Mouse (Mus musculus): ENCODE measurements at regions not wholly inside any gene's neighbourhood (a gene's known extent, or its start where the extent isn't known, plus 50 kb on each side); places are given as distances from the start of the nearest gene placed in this dataset.
"Not testable (repeated sequence)": the region's sequence is repeated elsewhere in the genome, so short reads cannot be mapped to it uniquely, and the experiment has no call there.

- Histone ChIP-seq H3K36me3 (ENCODE audit: control insufficient read depth, insufficient read depth, low read length) (no peaks in the 10 kb centered on the region), H3K9ac (replicated peaks; ENCODE audit: low read length) (no peak overlapping the region), H3K27ac (replicated peaks; ENCODE audit: low read depth, low read length) (no peak overlapping the region), H3K9me3 (ENCODE audit: control insufficient read depth, low read length) (no peaks in the 10 kb centered on the region), H3K27me3 (ENCODE audit: control insufficient read depth, insufficient read depth, low read length) (no peaks in the 10 kb centered on the region), H3K4me3 (replicated peaks; ENCODE audit: low read depth, low read length) (no peak overlapping the region), H3K4me2 (ENCODE audit: low read length) (no peak overlapping the region), H3K4me1 (ENCODE audit: control insufficient read depth, insufficient read depth, low read length) (no peaks in the 10 kb centered on the region)
- WGBS = 69% methylated on average over 2 of the region's 2 CpGs
- DNase-seq (no peak), ATAC-seq (ENCODE audit: low FRiP score, low TSS enrichment) (no peak; the same call in 1 of the 2 replicates)
Observed at GRCm38 (mm10) chr14:74250021-74250420, 390.6 kb upstream of the Htr2a start.

- ATAC-seq (ENCODE audit: low FRiP score, low TSS enrichment) = no peak
- DNase-seq = no peak
- Histone ChIP-seq H3K27ac (replicated peaks; ENCODE audit: low read depth, low read length) (no peak overlapping the region), H3K9me3 (ENCODE audit: control insufficient read depth, low read length) (no peaks in the 10 kb centered on the region), H3K4me2 (ENCODE audit: low read length) (no peak overlapping the region), H3K4me3 (replicated peaks; ENCODE audit: low read depth, low read length) (no peak overlapping the region), H3K9ac (replicated peaks; ENCODE audit: low read length) (no peak overlapping the region), H3K36me3 (ENCODE audit: control insufficient read depth, insufficient read depth, low read length) (no peaks in the 10 kb centered on the region), H3K4me1 (ENCODE audit: control insufficient read depth, insufficient read depth, low read length) (no peaks in the 10 kb centered on the region), H3K27me3 (ENCODE audit: control insufficient read depth, insufficient read depth, low read length) (no peaks in the 10 kb centered on the region)
- WGBS = 74% methylated on average over 10 of the region's 10 CpGs
Observed at GRCm38 (mm10) chr14:74252189-74253145, 388.2 kb upstream of the Htr2a start.

DNA sequence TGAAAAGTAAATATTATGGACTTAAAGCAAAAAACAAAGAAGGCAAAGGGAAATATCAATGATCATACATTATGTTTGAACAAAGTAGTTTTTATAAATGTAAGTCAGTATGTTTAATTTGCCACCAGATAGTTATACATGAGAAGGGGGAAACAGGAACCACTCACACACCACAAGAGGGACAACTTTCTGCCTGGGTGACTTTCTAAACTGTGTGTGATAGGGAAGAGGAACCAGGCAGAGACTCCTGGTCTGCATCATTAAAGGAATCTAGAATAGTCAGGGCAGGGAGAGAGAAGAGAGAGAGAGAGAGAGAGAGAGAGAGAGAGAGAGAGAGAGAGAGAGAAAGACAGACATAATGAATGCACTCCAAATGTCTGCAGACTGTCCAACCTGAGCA is 385.6 kb upstream of the Htr2a start:
- no peak for ATAC-seq (ENCODE audit: low FRiP score, low TSS enrichment)
- Histone ChIP-seq H3K9ac (replicated peaks; ENCODE audit: low read length) (no peak overlapping the region), H3K4me2 (ENCODE audit: low read length) (no peak overlapping the region), H3K9me3 (ENCODE audit: control insufficient read depth, low read length) (no peaks in the 10 kb centered on the region), H3K36me3 (ENCODE audit: control insufficient read depth, insufficient read depth, low read length) (no peaks in the 10 kb centered on the region), H3K27ac (replicated peaks; ENCODE audit: low read depth, low read length) (no peak overlapping the region), H3K4me1 (ENCODE audit: control insufficient read depth, insufficient read depth, low read length) (no peaks in the 10 kb centered on the region), H3K4me3 (replicated peaks; ENCODE audit: low read depth, low read length) (no peak overlapping the region), H3K27me3 (ENCODE audit: control insufficient read depth, insufficient read depth, low read length) (no peaks in the 10 kb centered on the region)
- no peak for DNase-seq

GRCm38 (mm10) chr14:74259437-74259836 is 381.2 kb upstream of the Htr2a start:
- Histone ChIP-seq H3K4me2 (ENCODE audit: low read length) (no peak overlapping the region), H3K4me3 (replicated peaks; ENCODE audit: low read depth, low read length) (no peak overlapping the region), H3K36me3 (ENCODE audit: control insufficient read depth, insufficient read depth, low read length) (no peaks in the 10 kb centered on the region), H3K27me3 (ENCODE audit: control insufficient read depth, insufficient read depth, low read length) (no peaks in the 10 kb centered on the region), H3K27ac (replicated peaks; ENCODE audit: low read depth, low read length) (no peak overlapping the region), H3K9ac (replicated peaks; ENCODE audit: low read length) (no peak overlapping the region), H3K9me3 (ENCODE audit: control insufficient read depth, low read length) (no peaks in the 10 kb centered on the region), H3K4me1 (ENCODE audit: control insufficient read depth, insufficient read depth, low read length) (no peaks in the 10 kb centered on the region)
- no peak for DNase-seq
- no peak for ATAC-seq (ENCODE audit: low FRiP score, low TSS enrichment)

GRCm38 (mm10) chr14:74267086-74267485 is 373.6 kb upstream of the Htr2a start:
- Histone ChIP-seq H3K4me2 (ENCODE audit: low read length) (no peak overlapping the region), H3K4me3 (replicated peaks; ENCODE audit: low read depth, low read length) (no peak overlapping the region), H3K4me1 (ENCODE audit: control insufficient read depth, insufficient read depth, low read length) (no peaks in the 10 kb centered on the region), H3K9me3 (ENCODE audit: control insufficient read depth, low read length) (no peaks in the 10 kb centered on the region), H3K27me3 (ENCODE audit: control insufficient read depth, insufficient read depth, low read length) (no peaks in the 10 kb centered on the region), H3K27ac (replicated peaks; ENCODE audit: low read depth, low read length) (no peak overlapping the region), H3K36me3 (ENCODE audit: control insufficient read depth, insufficient read depth, low read length) (no peaks in the 10 kb centered on the region), H3K9ac (replicated peaks; ENCODE audit: low read length) (no peak overlapping the region)
- DNase-seq (no peak), ATAC-seq (ENCODE audit: low FRiP score, low TSS enrichment) (no peak)
- WGBS = 68% methylated on average over 1 of the region's 1 CpGs

DNA sequence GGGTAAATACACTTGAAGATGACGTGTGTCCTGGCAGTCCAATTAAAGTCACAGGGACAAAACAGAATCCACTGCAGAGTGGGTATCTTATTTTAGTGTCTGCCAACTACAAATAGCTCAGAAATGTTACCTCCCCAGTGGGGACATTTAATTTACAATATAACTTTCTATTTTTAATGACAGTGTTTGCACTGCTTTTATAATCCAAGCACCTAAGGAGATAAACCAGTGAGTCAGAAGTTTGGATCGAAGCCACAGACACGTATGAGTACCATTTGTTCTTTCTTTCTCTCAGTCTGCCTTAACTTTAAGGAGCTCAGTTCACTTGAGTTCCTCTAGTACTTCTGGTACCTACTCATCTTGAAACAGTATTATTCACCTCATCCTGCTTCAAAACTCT is 346.1 kb upstream of the Htr2a start:
- Histone ChIP-seq H3K4me3 (replicated peaks; ENCODE audit: low read depth, low read length) (no peak overlapping the region), H3K4me2 (ENCODE audit: low read length) (no peak overlapping the region), H3K27ac (replicated peaks; ENCODE audit: low read depth, low read length) (no peak overlapping the region), H3K9ac (replicated peaks; ENCODE audit: low read length) (no peak overlapping the region), H3K4me1 (ENCODE audit: control insufficient read depth, insufficient read depth, low read length) (no peaks in the 10 kb centered on the region), H3K9me3 (ENCODE audit: control insufficient read depth, low read length) (no peaks in the 10 kb centered on the region), H3K27me3 (ENCODE audit: control insufficient read depth, insufficient read depth, low read length) (no peaks in the 10 kb centered on the region), H3K36me3 (ENCODE audit: control insufficient read depth, insufficient read depth, low read length) (no peaks in the 10 kb centered on the region)
- WGBS = 85% methylated on average over 3 of the region's 3 CpGs
- ATAC-seq (ENCODE audit: low FRiP score, low TSS enrichment) (no peak), DNase-seq (no peak)

GRCm38 (mm10) chr14:74304483-74304882 is 336.2 kb upstream of the Htr2a start:
- DNase-seq = peak; percentile 34
- Histone ChIP-seq H3K9me3 (ENCODE audit: control insufficient read depth, low read length) (no peaks in the 10 kb centered on the region), H3K9ac (replicated peaks; ENCODE audit: low read length) (no peak overlapping the region), H3K27me3 (ENCODE audit: control insufficient read depth, insufficient read depth, low read length) (no peaks in the 10 kb centered on the region), H3K4me2 (ENCODE audit: low read length) (no peak overlapping the region), H3K4me3 (replicated peaks; ENCODE audit: low read depth, low read length) (no peak overlapping the region), H3K4me1 (ENCODE audit: control insufficient read depth, insufficient read depth, low read length) (no peaks in the 10 kb centered on the region), H3K27ac (replicated peaks; ENCODE audit: low read depth, low read length) (no peak overlapping the region), H3K36me3 (ENCODE audit: control insufficient read depth, insufficient read depth, low read length) (no peaks in the 10 kb centered on the region)
- ATAC-seq (ENCODE audit: low FRiP score, low TSS enrichment) = peak; percentile 31; the same call in 1 of the 2 replicates
- 42% methylated on average over 3 of the region's 3 CpGs for WGBS

DNA sequence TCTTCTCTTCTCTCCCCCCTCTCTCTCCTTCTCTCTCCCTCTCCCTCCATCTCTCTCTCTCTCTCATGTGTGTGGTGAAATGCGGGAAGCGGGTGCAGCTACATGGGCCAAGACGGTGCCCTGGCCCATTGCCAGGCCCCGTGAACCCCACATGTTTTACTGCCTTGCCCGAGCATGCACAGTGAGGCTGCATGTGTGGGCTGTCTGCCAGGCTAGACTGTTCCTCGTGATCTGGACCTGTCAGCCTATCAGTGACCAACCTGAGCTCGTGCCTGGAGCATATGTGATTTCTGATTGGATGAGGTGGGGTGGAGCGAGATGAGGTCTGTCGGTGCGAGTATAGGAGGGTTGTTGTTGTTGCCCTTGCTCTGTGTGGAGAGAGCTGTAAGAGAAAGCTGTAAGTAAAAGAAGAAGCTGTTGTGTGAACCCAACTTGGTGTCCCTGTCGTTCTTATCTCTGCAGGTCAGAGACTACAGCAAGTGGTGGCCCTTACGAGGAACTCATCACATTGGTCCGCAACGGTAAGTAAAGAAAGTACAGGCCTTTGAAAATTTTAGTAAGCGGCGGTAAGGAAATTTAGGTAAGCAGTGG is 333.8 kb upstream of the Htr2a start:
- no peaks in the 10 kb centered on the region for H3K9me3 ChIP-seq (ENCODE audit: control insufficient read depth, low read length)
- H3K4me2 ChIP-seq (ENCODE audit: low read length) = no peak overlapping the region
- H3K36me3 ChIP-seq (ENCODE audit: control insufficient read depth, insufficient read depth, low read length) = no peaks in the 10 kb centered on the region
- no peak for ATAC-seq (ENCODE audit: low FRiP score, low TSS enrichment)
- no peak overlapping the region for H3K9ac ChIP-seq (replicated peaks; ENCODE audit: low read length)
- no peaks in the 10 kb centered on the region for H3K4me1 ChIP-seq (ENCODE audit: control insufficient read depth, insufficient read depth, low read length)
- 91% methylated on average over 16 of the region's 16 CpGs for WGBS
- no peaks in the 10 kb centered on the region for H3K27me3 ChIP-seq (ENCODE audit: control insufficient read depth, insufficient read depth, low read length)
- H3K27ac ChIP-seq (replicated peaks; ENCODE audit: low read depth, low read length) = no peak overlapping the region
- DNase-seq = no peak
- H3K4me3 ChIP-seq (replicated peaks; ENCODE audit: low read depth, low read length) = no peak overlapping the region

GRCm38 (mm10) chr14:74309451-74309850 is 331.2 kb upstream of the Htr2a start:
- not testable (repeated sequence) for H3K27me3 ChIP-seq (ENCODE audit: control insufficient read depth, insufficient read depth, low read length); H3K4me3 ChIP-seq (replicated peaks; ENCODE audit: low read depth, low read length); ATAC-seq (ENCODE audit: low FRiP score, low TSS enrichment); H3K9me3 ChIP-seq (ENCODE audit: control insufficient read depth, low read length); H3K9ac ChIP-seq (replicated peaks; ENCODE audit: low read length); H3K27ac ChIP-seq (replicated peaks; ENCODE audit: low read depth, low read length); DNase-seq; H3K36me3 ChIP-seq (ENCODE audit: control insufficient read depth, insufficient read depth, low read length); H3K4me2 ChIP-seq (ENCODE audit: low read length); H3K4me1 ChIP-seq (ENCODE audit: control insufficient read depth, insufficient read depth, low read length)
- 97% methylated on average over 2 of the region's 2 CpGs for WGBS

Data from midbrain, embryonic 14.5 days (tissue).